Mouse (Mus musculus): Measurements from ENCODE around the gene Pmp22. TPM values are rescaled to one million over a fixed set of nuclear protein-coding genes. Genes with fewer than 3 reads are reported as not detected.

Gene Pmp22
- polyA plus RNA-seq (2016; fragmentation: Nextera tagmentation; extraction: Ambion mirVana), result 38.3 and 39.8 TPM in 2 replicates

- H3K36me3 ChIP-seq, result no peaks in the 10 kb centered on the region
- peaks cover 8% of the 10 kb centered on the region; the same call in 1 of the 2 replicates for H3K4me1 ChIP-seq
- no peak within 1 kb of the TSS for H3K9ac ChIP-seq
- H3K4me2 ChIP-seq, result no peak within 1 kb of the TSS
- ATAC-seq, result no peak
- 45% methylated on average over 2 of the region's 2 CpGs for WGBS (ENCODE audit: insufficient replicate concordance)
- H3K27me3 ChIP-seq (replicated peaks), result peaks cover 67% of the 10 kb centered on the region
- no peak within 1 kb of the TSS for H3K27ac ChIP-seq
- H3K9me3 ChIP-seq (replicated peaks), result no peaks in the 10 kb centered on the region
- H3K4me3 ChIP-seq, result no peak within 1 kb of the TSS
Measured at GRCm38 (mm10) chr11:63128784-63129183, at the start of gene Pmp22. TSS of gene Pmp22 (plus strand) at chr11:63128982.

GRCm38 (mm10) chr11:63084536-63084935 lies 44.2 kb upstream of the Pmp22 start:
- H3K4me1 ChIP-seq, result no peaks in the 10 kb centered on the region
- 68% methylated on average over 3 of the region's 3 CpGs for WGBS (ENCODE audit: insufficient replicate concordance)
- ATAC-seq, result no peak

DNA sequence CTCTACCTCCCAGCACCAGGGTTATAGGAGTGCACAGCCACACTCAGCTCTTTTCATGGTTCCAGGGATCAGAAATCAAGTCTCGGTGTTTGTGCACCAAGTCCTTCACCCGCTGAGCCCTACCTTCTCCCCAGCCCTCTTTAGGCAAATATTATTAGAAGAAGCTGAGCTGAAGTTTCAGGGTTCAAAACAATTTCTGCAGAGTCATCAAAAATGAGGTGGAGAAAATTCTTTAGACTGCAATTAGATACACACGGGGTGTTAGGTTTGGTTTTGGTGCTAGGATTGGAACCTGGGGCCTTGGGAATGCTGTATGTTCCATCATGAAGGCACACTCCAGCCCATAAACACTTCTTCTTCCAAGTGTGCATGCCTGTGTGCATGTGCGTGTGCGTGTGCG lies 40.1 kb upstream of the Pmp22 start:
- WGBS (ENCODE audit: insufficient replicate concordance), result 78% methylated on average over 6 of the region's 6 CpGs
- Histone ChIP-seq H3K4me1 (no peaks in the 10 kb centered on the region), H3K9me3 (replicated peaks) (no peaks in the 10 kb centered on the region), H3K4me3 (no peak overlapping the region), H3K9ac (no peak overlapping the region), H3K4me2 (no peak overlapping the region), H3K27me3 (replicated peaks) (peaks cover 2% of the 10 kb centered on the region; the same call in 1 of the 2 replicates), H3K27ac (no peak overlapping the region), H3K36me3 (no peaks in the 10 kb centered on the region)
- no peak for ATAC-seq

More at GRCm38 (mm10) chr11:63084536-63084935, 44.2 kb upstream of the Pmp22 start:
- Histone ChIP-seq H3K9ac (no peak overlapping the region), H3K27me3 (replicated peaks) (no peaks in the 10 kb centered on the region; the same call in 1 of the 2 replicates), H3K36me3 (no peaks in the 10 kb centered on the region), H3K4me2 (no peak overlapping the region), H3K4me3 (no peak overlapping the region), H3K9me3 (replicated peaks) (no peaks in the 10 kb centered on the region), H3K27ac (no peak overlapping the region)

DNA sequence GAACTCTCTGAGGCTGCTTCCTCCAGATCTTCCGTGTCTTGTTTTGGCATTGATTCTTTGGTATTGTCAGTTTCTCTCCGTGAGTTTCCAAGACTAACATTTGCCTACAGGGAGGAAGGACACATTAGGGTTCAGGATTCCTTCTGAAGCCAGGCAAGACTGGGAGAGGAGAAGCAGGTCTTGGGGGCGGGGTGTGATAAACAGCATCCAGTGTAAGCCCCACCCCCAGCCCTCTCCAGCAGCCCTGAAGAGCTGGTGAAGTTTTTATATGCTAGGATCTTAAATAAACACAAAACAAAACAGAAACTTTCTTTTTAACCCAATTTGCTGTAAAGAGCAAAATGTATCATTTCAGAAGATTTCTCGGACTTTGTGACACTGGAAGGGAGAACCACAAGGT lies 38.6 kb upstream of the Pmp22 start:
- H3K27ac ChIP-seq, result no peak overlapping the region
- H3K9ac ChIP-seq, result no peak overlapping the region
- H3K4me1 ChIP-seq, result no peaks in the 10 kb centered on the region
- H3K36me3 ChIP-seq, result no peaks in the 10 kb centered on the region
- H3K4me2 ChIP-seq, result no peak overlapping the region
- H3K4me3 ChIP-seq, result no peak overlapping the region
- WGBS (ENCODE audit: insufficient replicate concordance), result 25% methylated on average over 4 of the region's 4 CpGs
- H3K27me3 ChIP-seq (replicated peaks), result peaks cover 2% of the 10 kb centered on the region; the same call in 1 of the 2 replicates
- ATAC-seq, result no peak
- no peaks in the 10 kb centered on the region for H3K9me3 ChIP-seq (replicated peaks)

GRCm38 (mm10) chr11:63090986-63091385 lies 37.8 kb upstream of the Pmp22 start:
- Histone ChIP-seq H3K9me3 (replicated peaks) (no peaks in the 10 kb centered on the region), H3K9ac (no peak overlapping the region), H3K4me2 (no peak overlapping the region), H3K27me3 (replicated peaks) (peaks cover 2% of the 10 kb centered on the region; the same call in 1 of the 2 replicates), H3K4me1 (no peaks in the 10 kb centered on the region), H3K36me3 (no peaks in the 10 kb centered on the region), H3K27ac (no peak overlapping the region), H3K4me3 (no peak overlapping the region)
- WGBS (ENCODE audit: insufficient replicate concordance), result 64% methylated on average over 6 of the region's 6 CpGs
- no peak for ATAC-seq

DNA sequence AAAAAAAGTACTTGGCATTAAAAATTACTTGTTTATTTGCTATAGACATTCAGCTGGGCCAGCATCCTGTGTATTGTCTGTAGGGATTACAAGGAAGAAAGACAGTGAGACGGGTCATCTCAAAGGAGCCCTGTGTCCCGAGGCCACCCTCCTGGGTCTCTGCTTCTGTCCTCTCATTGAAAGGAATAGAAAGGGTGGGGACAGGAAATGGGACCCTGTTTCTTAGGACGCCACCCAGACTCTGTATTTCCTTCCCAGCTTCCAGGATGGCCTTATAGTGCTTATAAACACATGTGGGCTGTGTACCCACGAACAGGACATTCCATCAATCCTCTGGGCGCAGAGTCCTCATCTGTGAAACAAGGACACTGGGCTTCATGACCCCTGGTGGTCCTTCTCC lies 36.5 kb upstream of the Pmp22 start:
- Histone ChIP-seq H3K9ac (no peak overlapping the region), H3K4me2 (no peak overlapping the region), H3K27me3 (replicated peaks) (peaks cover 2% of the 10 kb centered on the region; the same call in 1 of the 2 replicates), H3K4me1 (no peaks in the 10 kb centered on the region), H3K27ac (no peak overlapping the region), H3K9me3 (replicated peaks) (no peaks in the 10 kb centered on the region), H3K36me3 (no peaks in the 10 kb centered on the region), H3K4me3 (no peak overlapping the region)
- WGBS (ENCODE audit: insufficient replicate concordance), result 48% methylated on average over 5 of the region's 5 CpGs
- no peak for ATAC-seq

- H3K27me3 ChIP-seq (replicated peaks), result peaks cover 2% of the 10 kb centered on the region; the same call in 1 of the 2 replicates
- H3K4me3 ChIP-seq, result no peak overlapping the region
- WGBS (ENCODE audit: insufficient replicate concordance), result 61% methylated on average over 5 of the region's 5 CpGs
- ATAC-seq, result no peak
- no peak overlapping the region for H3K9ac ChIP-seq
- no peaks in the 10 kb centered on the region for H3K4me1 ChIP-seq
- no peaks in the 10 kb centered on the region for H3K9me3 ChIP-seq (replicated peaks)
- H3K4me2 ChIP-seq, result no peak overlapping the region
- H3K27ac ChIP-seq, result no peak overlapping the region
- no peaks in the 10 kb centered on the region for H3K36me3 ChIP-seq
Measured at GRCm38 (mm10) chr11:63093601-63094000, 35.2 kb upstream of the Pmp22 start.

- ATAC-seq, result no peak
- WGBS (ENCODE audit: insufficient replicate concordance), result 77% methylated on average over 8 of the region's 8 CpGs
- Histone ChIP-seq H3K4me1 (no peaks in the 10 kb centered on the region), H3K4me3 (no peak overlapping the region), H3K27me3 (replicated peaks) (0 out of 2 replicates have a peak, but pooled peaks cover 2% of the 10 kb centered on the region), H3K4me2 (no peak overlapping the region), H3K36me3 (no peaks in the 10 kb centered on the region), H3K9ac (no peak overlapping the region), H3K27ac (no peak overlapping the region), H3K9me3 (replicated peaks) (no peaks in the 10 kb centered on the region)
Measured at GRCm38 (mm10) chr11:63094496-63094895, 34.3 kb upstream of the Pmp22 start.

DNA sequence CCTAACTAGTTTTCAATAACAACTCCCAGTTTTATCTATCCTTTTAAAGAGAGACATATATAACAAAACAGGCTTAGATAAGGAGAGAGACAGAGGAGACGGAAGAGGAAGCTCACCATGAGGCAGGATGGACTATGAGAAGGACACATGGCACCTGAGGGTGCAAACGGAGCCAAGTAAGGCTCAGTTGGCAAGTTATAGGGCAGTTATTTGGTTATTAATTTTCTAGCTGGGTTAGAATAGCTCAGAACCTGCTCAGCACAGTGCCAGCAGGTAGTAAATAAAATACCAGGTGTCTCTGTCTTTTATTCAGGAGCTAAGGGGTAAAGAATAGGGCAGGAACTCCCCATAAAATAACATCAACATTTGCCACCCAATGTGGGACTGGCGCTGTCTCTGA lies 30.8 kb upstream of the Pmp22 start:
- Histone ChIP-seq H3K4me1 (no peaks in the 10 kb centered on the region), H3K9ac (no peak overlapping the region), H3K36me3 (no peaks in the 10 kb centered on the region), H3K27me3 (replicated peaks) (no peaks in the 10 kb centered on the region), H3K4me2 (no peak overlapping the region), H3K9me3 (replicated peaks) (no peaks in the 10 kb centered on the region), H3K4me3 (no peak overlapping the region), H3K27ac (no peak overlapping the region)
- no peak for ATAC-seq
- 71% methylated on average over 3 of the region's 3 CpGs for WGBS (ENCODE audit: insufficient replicate concordance)

DNA sequence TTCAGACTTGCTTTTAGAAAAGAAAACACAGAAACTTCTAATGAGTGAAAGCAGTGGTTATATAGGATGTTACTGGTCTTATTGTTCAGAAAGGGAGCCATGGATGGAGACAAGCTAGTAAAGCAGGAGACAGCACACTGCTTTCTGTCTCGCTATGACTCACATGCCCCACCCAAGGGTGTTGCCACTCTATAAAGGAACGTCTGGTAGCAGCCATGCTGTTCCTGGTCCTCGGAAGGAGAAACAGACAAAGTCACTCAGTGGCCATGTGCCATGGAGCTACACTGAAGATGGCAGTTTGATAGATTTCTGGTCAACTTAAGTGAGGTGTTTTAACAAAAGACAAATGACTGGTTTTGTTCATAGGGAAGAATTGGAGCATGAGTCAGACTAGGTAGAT lies 29.4 kb upstream of the Pmp22 start:
- no peaks in the 10 kb centered on the region for H3K4me1 ChIP-seq
- H3K27me3 ChIP-seq (replicated peaks), result no peaks in the 10 kb centered on the region
- no peaks in the 10 kb centered on the region for H3K9me3 ChIP-seq (replicated peaks)
- H3K4me3 ChIP-seq, result no peak overlapping the region
- no peak for ATAC-seq
- no peak overlapping the region for H3K9ac ChIP-seq
- H3K27ac ChIP-seq, result no peak overlapping the region
- H3K36me3 ChIP-seq, result no peaks in the 10 kb centered on the region
- 52% methylated on average over 3 of the region's 3 CpGs for WGBS (ENCODE audit: insufficient replicate concordance)
- no peak overlapping the region for H3K4me2 ChIP-seq

GRCm38 (mm10) chr11:63103256-63103655 lies 25.5 kb upstream of the Pmp22 start:
- ATAC-seq, result no peak
- H3K27ac ChIP-seq, result no peak overlapping the region
- no peak overlapping the region for H3K4me2 ChIP-seq
- no peaks in the 10 kb centered on the region for H3K36me3 ChIP-seq
- no peak overlapping the region for H3K9ac ChIP-seq
- H3K27me3 ChIP-seq (replicated peaks), result no peaks in the 10 kb centered on the region; the same call in 1 of the 2 replicates
- 75% methylated on average over 7 of the region's 7 CpGs for WGBS (ENCODE audit: insufficient replicate concordance)
- H3K4me3 ChIP-seq, result no peak overlapping the region
- no peaks in the 10 kb centered on the region for H3K9me3 ChIP-seq (replicated peaks)
- H3K4me1 ChIP-seq, result no peaks in the 10 kb centered on the region

DNA sequence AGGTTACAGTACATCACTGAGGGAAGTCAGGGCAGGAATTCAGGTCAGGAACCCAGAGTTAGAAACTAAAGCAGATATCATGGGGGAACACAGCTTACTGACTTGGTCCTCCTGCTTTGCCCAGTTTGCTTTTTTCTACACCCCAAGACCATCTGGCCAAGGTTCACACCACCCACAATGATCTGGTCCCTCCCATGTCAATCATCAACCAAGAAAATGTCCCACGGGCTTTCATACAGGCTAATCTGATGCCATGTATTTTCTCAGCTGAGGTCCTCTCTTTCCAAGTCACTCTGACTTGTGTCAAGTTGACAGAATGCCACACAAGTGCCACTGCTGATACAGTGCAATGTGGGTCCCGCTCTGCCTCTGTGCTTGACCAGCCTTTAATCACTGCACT lies 24.8 kb upstream of the Pmp22 start:
- H3K4me3 ChIP-seq, result no peak overlapping the region
- no peaks in the 10 kb centered on the region; the same call in 1 of the 2 replicates for H3K27me3 ChIP-seq (replicated peaks)
- H3K27ac ChIP-seq, result no peak overlapping the region
- H3K9ac ChIP-seq, result no peak overlapping the region
- H3K4me2 ChIP-seq, result no peak overlapping the region
- WGBS (ENCODE audit: insufficient replicate concordance), result 70% methylated on average over 2 of the region's 2 CpGs
- H3K9me3 ChIP-seq (replicated peaks), result no peaks in the 10 kb centered on the region
- H3K4me1 ChIP-seq, result no peaks in the 10 kb centered on the region
- H3K36me3 ChIP-seq, result no peaks in the 10 kb centered on the region
- no peak for ATAC-seq

DNA sequence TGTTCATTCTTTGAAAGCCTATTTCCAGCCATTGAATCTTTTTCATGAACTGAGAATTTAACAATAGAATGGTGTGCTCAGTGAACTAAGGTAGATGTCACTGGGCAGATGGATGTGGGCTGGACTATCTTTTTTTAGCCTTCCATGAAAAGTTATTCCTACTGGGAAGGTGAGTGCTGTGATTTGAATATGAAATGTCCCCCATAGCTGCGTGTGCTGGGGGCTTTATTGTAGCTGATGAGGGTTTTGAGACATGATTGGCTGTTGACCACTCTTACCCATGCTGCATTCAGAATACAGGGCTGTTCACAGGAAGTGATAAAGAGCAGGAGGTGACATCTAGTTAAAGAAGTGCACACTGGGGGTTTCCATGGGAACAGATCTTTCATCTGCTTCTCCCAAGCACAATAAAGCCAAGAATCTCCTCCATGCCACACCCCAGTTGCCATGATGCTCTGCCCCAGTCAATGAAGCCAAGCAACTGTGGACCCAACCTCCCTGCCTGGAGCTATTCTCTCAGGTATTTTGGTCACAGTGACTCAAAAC lies 19.5 kb upstream of the Pmp22 start:
- Histone ChIP-seq H3K4me1 (no peaks in the 10 kb centered on the region), H3K9ac (no peak overlapping the region), H3K27ac (no peak overlapping the region), H3K4me3 (no peak overlapping the region), H3K36me3 (no peaks in the 10 kb centered on the region), H3K4me2 (no peak overlapping the region), H3K27me3 (replicated peaks) (no peaks in the 10 kb centered on the region; the same call in 1 of the 2 replicates), H3K9me3 (replicated peaks) (no peaks in the 10 kb centered on the region)
- ATAC-seq, result no peak
- WGBS (ENCODE audit: insufficient replicate concordance), result 52% methylated on average over 1 of the region's 1 CpGs

All from liver, embryonic 12.5 days (tissue).